Mouse (Mus musculus) limb, embryonic 12.5 days (tissue): ENCODE measurements around the gene Kif2a. TPM values are rescaled to one million over a fixed set of nuclear protein-coding genes. Genes with fewer than 3 reads are reported as not detected.
"Not testable (repeated sequence)": the region's sequence is repeated elsewhere in the genome, so short reads cannot be mapped to it uniquely, and the experiment has no call there.

ENCODE experiments used
- ATAC-seq: fragments of 200-750 bp; cut with Nextera tagmentation; 2 replicates; pipeline ENCODE4 v1.8.0; 2017; ENCODE audit warnings: low read depth, moderate TSS enrichment; ENCODE audit not compliant: insufficient number of reproducible peaks, insufficient read depth, low FRiP score, low TSS enrichment
- H3K27ac ChIP-seq: fragments of 300-500 bp; sonication (generic); 2 replicates; pipeline ENCODE4 v1.5.1; 2016; ENCODE audit warnings: mild to moderate bottlenecking, moderate library complexity
- H3K27me3 ChIP-seq: fragments of 300-500 bp; sonication (generic); 2 replicates; pipeline ENCODE4 v1.6.1; 2016; ENCODE audit warnings: mild to moderate bottlenecking, moderate library complexity
- H3K36me3 ChIP-seq: fragments of 300-500 bp; sonication (generic); 2 replicates; pipeline ENCODE4 v1.6.1; 2016; ENCODE audit warnings: mild to moderate bottlenecking, moderate library complexity
- H3K4me1 ChIP-seq: fragments of 300-500 bp; sonication (generic); replicated peaks from 2 replicates; pipeline ENCODE4 v1.6.1; 2016
- H3K4me2 ChIP-seq: fragments of 300-500 bp; sonication (generic); 2 replicates; pipeline ENCODE4 v1.6.1; 2016; ENCODE audit warnings: mild to moderate bottlenecking, moderate library complexity
- H3K4me3 ChIP-seq: fragments of 300-500 bp; sonication (generic); replicated peaks from 2 replicates; pipeline ENCODE4 v1.5.1; 2016; ENCODE audit warnings: mild to moderate bottlenecking
- H3K9ac ChIP-seq: fragments of 300-500 bp; sonication (generic); replicated peaks from 2 replicates; pipeline ENCODE4 v1.6.1; 2016; ENCODE audit warnings: mild to moderate bottlenecking, moderate library complexity
- H3K9me3 ChIP-seq: fragments of 300-500 bp; sonication (generic); 2 replicates; pipeline ENCODE4 v1.6.1; 2016; ENCODE audit warnings: mild to moderate bottlenecking, moderate library complexity
- WGBS: fragments of 180-500 bp; shearing (Covaris S2); methylation state at CpG from one replicate; pipeline ENCODE4 v1.1.7; 2016; 5-methylcytosine and 5-hydroxymethylcytosine counted together
- polyA plus RNA-seq: library from polyadenylated mRNA; unstranded; fragments of >200 nt; fragmentation: Nextera tagmentation; extraction: Ambion mirVana; gene quantifications from 2 replicates; pipeline ENCODE4 v1.2.1, GENCODE M21; 2016

Kif2a gene
- polyA plus RNA-seq, 1 experiment from 2014 or later: 23.5 TPM

DNA sequence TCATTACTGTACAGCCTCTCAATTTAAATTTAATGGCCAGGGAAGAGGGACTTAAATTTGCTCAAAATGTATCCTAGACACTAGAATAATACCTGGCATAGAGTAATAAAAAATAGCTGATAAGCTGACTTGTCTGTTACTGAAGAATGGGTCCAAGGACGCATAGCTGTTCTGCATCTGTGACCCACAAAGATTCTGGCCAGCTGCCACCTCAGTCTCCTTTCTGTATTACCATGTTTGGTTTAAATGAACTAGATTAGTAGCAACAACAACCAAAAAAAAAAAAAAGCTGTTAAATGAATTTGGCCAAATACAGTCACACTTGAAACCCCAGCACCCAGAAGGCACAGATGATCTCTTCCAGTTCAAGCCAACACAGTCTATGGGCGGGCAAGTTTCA, 92.7 kb downstream of the Kif2a start:
- Histone ChIP-seq H3K4me3 (no peak overlapping the region), H3K4me2 (no peak overlapping the region), H3K4me1 (no peaks in the 10 kb centered on the region), H3K9me3 (peaks cover 12% of the 10 kb centered on the region), H3K9ac (no peak overlapping the region), H3K27me3 (no peaks in the 10 kb centered on the region), H3K27ac (no peak overlapping the region), H3K36me3 (peaks cover 25% of the 10 kb centered on the region)
- WGBS: 93% methylated on average over 2 of the region's 2 CpGs
- no peak for ATAC-seq

DNA sequence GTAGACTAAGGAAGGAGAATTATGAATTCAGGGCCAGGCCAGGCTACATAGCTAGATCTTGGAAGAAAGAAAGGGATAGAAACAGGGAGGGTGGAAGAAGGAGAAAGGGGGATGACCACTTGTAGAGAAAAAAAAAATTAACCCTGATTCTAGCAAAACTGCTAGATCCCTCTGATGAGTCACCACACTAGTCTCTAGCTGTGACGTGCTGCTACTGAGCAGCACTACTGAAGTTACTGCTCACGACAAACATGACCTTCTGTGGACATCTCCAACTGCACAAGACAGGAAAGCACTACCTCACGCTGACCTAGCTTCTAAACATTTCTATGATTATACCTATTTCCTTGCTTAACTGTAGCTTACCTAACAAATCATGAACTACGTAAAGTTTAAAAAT, 93.6 kb downstream of the Kif2a start:
- WGBS: 91% methylated on average over 4 of the region's 4 CpGs
- no peak overlapping the region for H3K4me2 ChIP-seq
- no peak overlapping the region for H3K9ac ChIP-seq
- H3K36me3 ChIP-seq: peaks cover 30% of the 10 kb centered on the region
- H3K27ac ChIP-seq: no peak overlapping the region
- H3K27me3 ChIP-seq: no peaks in the 10 kb centered on the region
- H3K4me1 ChIP-seq: no peaks in the 10 kb centered on the region
- H3K4me3 ChIP-seq: no peak overlapping the region
- no peak for ATAC-seq
- peaks cover 12% of the 10 kb centered on the region for H3K9me3 ChIP-seq

GRCm38 (mm10) chr13:106925921-106926320, 96.0 kb downstream of the Kif2a start:
- 97% methylated on average over 3 of the region's 3 CpGs for whole genome bisulfite sequencing
- not testable (repeated sequence) for H3K4me2 ChIP-seq, H3K27ac ChIP-seq, H3K4me3 ChIP-seq, H3K9ac ChIP-seq, H3K27me3 ChIP-seq, H3K4me1 ChIP-seq, ATAC-seq
- Histone ChIP-seq H3K36me3 (peaks cover 50% of the 10 kb centered on the region), H3K9me3 (peaks cover 12% of the 10 kb centered on the region)

DNA sequence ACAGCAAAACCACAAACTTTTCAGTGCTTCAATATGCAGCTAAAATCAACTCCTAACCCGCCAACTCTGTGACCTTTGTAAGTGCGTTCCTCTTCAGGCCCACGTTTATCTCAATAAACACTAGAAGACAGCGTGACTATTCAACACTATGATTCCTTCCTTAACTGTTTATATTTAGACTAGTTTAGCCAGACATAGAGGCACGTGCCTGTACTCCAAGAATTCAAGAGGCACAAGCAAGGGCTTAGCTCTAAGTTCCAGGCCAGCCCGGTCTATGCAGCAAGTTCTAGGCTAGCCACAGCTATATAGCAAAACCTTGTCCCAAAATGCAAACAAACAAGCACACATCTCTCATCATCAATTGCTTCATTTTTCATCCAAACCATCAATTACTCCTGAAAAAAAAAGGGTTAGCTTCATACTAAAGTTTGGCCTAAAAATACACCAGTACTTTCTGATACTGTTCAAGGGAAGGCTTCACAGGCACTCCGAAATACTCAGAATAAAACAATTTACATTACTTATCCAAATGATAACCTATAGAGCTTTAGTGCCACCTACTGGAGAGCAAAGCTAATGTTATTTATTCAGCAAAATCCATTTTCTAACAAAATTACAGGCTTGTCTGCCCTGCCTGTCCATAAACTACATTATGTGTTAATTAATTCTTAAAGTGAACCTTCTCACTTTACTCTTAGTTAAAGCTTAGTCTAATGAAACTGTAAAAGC, 103.4 kb downstream of the Kif2a start:
- Histone ChIP-seq H3K4me1 (no peaks in the 10 kb centered on the region), H3K9ac (no peak overlapping the region), H3K36me3 (peaks cover 46% of the 10 kb centered on the region; the same call in 1 of the 2 replicates), H3K9me3 (no peaks in the 10 kb centered on the region), H3K4me3 (no peak overlapping the region), H3K4me2 (no peak overlapping the region), H3K27me3 (no peaks in the 10 kb centered on the region), H3K27ac (no peak overlapping the region)
- 90% methylated on average over 7 of the region's 7 CpGs for WGBS
- no peak for ATAC-seq

DNA sequence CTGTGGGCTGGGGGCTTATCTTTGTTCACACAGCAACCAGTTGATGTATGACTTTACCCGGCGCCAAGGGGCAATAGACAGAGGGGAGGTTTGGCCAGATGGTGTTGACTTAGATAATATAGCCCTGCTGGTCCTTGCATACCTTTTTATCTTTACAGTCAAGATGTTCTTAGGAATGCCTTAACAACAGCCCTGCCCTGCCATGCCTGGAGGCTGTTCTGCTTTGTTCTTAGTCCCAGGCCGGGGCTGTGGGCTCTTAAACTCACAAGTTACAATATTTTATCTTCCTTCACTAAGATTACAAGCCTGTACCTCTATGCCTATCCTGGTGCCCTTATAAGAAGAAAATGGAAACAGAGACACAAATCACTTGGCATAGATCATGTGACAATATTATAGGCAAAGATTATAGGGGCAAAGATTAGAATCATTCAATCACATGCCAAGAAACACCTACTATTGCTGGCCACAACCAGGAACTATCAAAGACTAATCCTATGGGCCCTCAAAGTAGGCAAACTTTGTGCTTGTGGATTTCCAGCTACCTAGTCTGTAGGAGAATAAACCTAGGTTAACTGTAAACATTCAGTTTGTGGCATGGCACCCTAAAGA, 108.7 kb downstream of the Kif2a start:
- Histone ChIP-seq H3K9ac (no peak overlapping the region), H3K4me2 (no peak overlapping the region), H3K4me1 (no peaks in the 10 kb centered on the region), H3K4me3 (no peak overlapping the region), H3K27ac (no peak overlapping the region), H3K9me3 (no peaks in the 10 kb centered on the region), H3K36me3 (peaks cover 32% of the 10 kb centered on the region), H3K27me3 (no peaks in the 10 kb centered on the region)
- WGBS: 49% methylated on average over 3 of the region's 3 CpGs
- no peak for ATAC-seq

GRCm38 (mm10) chr13:106910096-106910495, 111.8 kb downstream of the Kif2a start:
- no peak overlapping the region for H3K27ac ChIP-seq
- no peaks in the 10 kb centered on the region for H3K9me3 ChIP-seq
- H3K4me2 ChIP-seq: no peak overlapping the region
- H3K4me3 ChIP-seq: no peak overlapping the region
- WGBS: 96% methylated on average over 10 of the region's 10 CpGs
- H3K36me3 ChIP-seq: peaks cover 54% of the 10 kb centered on the region
- no peaks in the 10 kb centered on the region for H3K27me3 ChIP-seq
- H3K9ac ChIP-seq: no peak overlapping the region
- ATAC-seq: no peak
- no peaks in the 10 kb centered on the region for H3K4me1 ChIP-seq

Other genes with a start within 250 kb of the Kif2a start
- 59.0 and 59.3 TPM in 2 replicates for gene Ipo11, start 85.2 kb downstream of the Kif2a start, polyA plus RNA-seq
- 49.6 and 56.1 TPM in 2 replicates for gene Dimt1, start 75.0 kb downstream of the Kif2a start, polyA plus RNA-seq